Mouse (Mus musculus) cerebellum, postnatal 10 days (tissue): ENCODE results near the gene Haghl.

Experiments
- DNase-seq, 2 experiments: peaks; one replicate each; pipeline ENCODE4 v3.0.0; 2021; ENCODE audit warnings: mixed read lengths in 2 of 2

The Haghl gene

DNA sequence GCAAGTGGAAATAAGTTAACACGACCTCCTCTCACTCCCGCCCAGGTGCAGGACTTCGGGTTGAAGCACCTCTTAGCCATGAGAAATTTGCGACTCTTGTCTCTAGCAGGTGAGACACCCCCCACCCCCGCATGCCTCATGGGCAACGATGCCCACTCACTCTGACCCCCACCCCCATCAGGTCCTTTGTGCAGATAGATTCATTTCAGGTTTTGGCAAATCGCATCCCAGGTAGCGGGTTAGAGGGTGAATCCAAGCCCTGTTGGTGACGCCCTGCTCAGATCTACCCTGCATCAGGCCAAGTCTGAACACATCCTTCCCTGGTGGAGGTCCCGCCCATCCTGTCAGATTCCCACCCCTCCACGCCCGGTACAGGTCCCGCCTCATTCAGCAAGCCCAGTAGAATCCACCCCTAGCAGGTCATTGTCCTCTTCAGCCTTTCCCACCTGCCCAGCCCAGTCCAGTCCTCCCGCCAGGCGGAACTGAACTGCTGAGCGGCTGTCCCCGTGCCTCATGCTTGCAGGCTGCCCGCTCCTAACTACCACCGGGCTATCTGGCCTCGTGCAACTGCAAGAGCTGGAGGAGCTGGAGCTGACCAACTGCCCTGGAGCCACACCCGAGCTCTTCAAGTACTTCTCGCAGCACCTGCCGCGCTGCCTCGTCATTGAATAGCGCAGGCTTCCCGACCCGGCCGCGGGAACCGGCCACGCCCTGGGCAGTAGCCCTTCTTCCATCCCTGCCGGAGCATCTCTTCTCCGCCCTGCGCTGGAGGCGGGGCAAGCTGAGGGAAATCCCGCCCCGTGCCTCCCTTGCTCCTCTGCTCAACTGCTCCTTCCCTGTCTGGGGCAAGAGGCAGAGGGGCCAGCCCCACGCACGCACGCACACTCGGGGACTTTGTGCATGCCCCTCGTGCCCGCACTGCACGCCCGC is 33.6 kb upstream of the Haghl start:
- no peak for DNase-seq

GRCm38 (mm10) chr17:25817662-25818061 is 32.2 kb upstream of the Haghl start:
- no peak for DNase-seq

- DNase-seq, result peak; percentile 72 to 73
Observed at GRCm38 (mm10) chr17:25813471-25813870, 28.0 kb upstream of the Haghl start.

DNA sequence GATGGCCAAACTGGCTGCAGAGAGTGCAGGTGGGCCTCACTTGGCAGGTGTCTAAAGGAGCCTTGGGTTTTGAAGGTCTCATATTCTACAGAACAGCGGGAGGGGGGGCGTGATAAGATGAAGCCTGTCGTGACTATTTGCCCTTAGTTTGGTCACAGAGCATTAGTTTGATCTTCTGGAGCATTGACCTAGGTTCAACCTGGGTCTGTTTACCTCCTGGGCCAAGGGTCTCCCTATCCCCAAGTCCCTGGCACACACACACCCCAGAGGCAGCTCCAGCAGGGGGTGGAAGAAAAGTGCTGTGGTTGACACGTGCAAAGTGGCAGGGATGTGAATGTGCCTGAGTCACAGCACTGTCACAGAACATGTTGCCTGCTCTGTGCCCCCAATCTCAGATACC is 25.4 kb upstream of the Haghl start:
- peak in 1 of 2 experiments; percentile 24 for DNase-seq

DNA sequence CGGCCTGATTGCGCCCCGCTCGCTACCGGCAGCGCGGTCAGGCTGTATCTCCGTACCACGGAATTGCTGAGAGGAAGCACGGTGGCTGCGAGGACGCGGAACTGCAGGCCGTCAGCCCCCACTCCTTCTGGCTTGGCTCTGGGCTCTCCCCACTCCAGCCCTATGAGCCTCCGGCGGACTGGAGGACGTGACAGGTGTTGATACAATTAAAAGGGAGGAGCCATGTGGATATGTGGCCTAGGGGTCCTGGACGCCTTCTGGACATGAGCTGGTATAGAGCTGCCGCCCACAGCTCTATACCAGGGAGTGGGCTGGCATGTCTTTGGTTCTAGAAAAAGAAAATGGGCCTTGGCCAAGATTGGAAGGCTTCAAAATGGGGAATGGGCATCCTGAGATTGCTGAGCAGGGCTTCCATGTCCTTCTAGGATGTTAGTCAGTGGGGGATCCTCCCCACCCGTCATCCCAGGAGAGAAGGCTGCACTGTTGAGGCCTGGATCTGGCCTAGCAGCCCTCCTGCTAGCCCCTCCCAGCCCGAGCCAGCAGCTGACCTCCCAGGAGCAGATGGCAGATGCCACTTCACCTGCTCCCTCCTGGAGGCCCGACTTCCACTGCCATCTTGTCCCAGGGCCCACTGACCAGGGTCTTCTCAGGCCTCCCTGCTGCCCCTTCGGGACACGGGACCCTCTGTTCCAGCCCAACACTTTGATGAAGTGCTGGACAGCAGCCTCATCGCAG is 24.3 kb upstream of the Haghl start:
- peak; percentile 82 to 84 for DNase-seq

- peak; percentile 96 to 97 for DNase-seq
Observed at GRCm38 (mm10) chr17:25808789-25809605, 23.5 kb upstream of the Haghl start, which contains the start of gene Fbxl16. Gene Fbxl16 (plus strand): TSS chr17:25809085.

GRCm38 (mm10) chr17:25808028-25808427 is 22.6 kb upstream of the Haghl start:
- DNase-seq, result peak in 1 of 2 experiments; percentile 26

- peak in 1 of 2 experiments; percentile 38 for DNase-seq
Observed at GRCm38 (mm10) chr17:25807452-25807851, 22.0 kb upstream of the Haghl start.

DNA sequence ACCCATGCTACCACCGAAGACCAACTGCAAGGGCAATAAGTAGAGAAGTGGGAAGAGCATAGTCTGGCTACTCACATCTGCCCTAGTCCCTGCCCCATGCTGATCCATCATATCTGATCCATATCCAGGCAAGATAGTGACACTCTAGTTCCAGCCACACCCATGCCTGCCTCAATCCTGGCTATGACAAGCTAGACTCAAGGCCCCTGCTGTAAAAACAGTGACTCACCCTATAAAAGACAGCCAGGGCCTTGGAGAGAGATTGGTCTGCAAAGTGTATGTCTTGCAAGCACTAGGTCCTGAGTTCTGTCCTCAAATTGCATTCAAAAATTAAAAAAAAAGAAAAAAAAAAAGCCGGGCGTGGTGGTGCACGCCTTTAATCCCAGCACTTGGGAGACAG is 21.0 kb upstream of the Haghl start:
- DNase-seq, result no peak

DNA sequence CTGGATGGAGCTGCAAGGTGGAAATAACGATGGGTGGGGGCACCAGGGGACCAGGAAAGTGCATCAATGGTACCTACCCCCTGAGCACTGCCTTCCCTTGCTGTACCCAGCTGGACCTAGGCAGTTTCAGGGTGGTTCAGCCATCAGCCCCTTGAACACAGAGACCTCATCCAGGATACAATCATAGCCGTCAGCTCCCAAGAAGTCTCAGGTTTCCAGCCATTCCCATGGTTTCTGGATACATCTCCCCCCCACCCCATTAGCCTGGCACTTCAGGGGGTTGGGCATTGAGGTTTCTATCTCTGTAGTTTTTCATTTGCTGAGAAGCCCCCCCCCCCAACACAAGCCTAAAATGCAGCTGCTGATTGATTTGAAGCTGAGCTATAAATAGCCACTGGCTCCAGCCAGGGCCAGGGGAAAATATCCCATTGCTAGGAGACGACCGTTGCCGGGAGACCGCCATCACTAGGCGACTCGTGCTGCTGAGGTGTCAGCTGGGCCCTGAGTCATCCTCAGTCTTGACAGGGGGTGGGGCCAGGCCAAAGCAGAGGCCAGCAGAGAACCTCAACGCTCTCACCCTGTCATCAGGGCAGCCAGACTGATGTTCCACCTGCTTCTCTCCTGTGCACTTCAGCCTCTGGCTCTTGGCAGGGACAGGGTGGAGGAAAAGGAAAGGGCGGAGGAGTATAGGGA is 17.5 kb upstream of the Haghl start:
- DNase-seq, result peak; percentile 80 to 81

DNA sequence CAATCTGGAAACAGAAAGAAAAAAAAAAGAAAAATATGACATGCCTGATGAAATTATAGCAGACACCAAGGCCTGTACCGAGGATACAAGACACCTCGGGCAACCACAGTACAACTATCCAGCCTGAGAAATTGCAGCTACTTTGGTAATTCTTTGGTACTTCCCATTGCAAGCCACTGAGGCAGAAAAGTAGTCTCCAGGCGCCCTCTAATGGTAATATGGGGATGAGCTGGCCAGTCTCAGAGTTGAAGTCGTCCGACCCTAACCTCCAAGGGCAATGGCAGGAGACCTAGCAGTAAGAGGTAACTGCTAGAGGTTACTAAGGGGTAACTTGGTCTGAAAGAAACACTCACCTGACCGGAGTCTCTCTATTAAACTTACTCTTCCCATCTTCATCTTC is 15.6 kb upstream of the Haghl start:
- peak; percentile 82 to 85 for DNase-seq

GRCm38 (mm10) chr17:25796951-25797369 is 11.5 kb upstream of the Haghl start, which contains the start of gene Metrn:
Gene Metrn (minus strand): TSS chr17:25797136.
- DNase-seq, result peak; percentile 86 to 93

DNA sequence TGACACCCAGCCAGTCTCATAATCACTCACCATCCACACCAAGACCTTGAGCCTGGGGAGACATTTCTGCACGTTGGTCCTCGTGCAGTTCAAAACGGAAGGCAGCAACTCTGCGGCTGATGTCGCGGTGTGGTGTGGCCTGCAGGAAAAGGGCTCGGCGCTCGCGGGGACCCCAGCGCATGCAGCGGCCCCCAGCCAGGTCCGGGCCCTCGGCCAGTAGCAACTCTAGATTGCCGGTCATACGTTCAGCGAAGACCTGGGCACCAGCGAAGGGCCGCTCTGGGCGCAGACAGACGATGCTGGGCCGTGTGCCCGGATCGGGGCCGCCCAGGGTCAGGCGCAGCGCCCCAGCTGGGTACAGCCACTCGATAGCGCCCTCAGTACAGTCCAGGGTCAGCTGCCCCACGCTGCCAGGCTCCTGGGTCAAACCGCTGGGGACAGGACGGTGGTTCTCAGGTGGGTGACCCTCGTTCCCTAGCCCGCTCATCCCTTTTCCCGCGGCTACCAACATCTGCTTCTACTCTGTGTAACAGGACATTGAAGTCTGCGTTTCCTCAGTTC is 10.8 kb upstream of the Haghl start:
- peak in 1 of 2 experiments; percentile 60 for DNase-seq

DNA sequence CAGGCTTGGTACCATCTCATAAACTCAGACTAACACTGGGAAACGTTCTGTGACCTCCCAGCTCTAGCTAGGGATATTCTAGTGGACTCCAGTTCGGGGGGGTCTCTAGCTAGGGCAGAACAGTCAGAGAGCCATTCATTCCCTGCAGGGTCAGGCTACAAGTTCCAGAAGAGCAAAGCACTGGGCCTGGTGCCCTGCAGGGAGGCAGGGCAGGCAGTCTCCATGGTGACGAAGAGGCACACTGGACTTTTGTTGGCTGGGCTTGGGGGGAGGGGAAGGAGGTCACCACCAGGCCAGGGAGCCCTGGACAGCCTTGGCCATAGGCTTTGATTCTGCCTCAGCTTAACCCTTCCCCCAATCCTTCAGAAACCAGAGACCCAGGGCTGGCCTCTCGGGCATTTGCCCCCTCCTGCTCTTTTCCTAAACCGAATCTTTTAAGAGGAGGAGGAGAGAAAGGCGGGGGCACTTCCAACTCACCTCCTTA is 10.2 kb upstream of the Haghl start, which contains the start of gene AC134908.4:
Gene AC134908.4, minus strand, starts transcription at position 51 of the 484 bp plus-strand sequence.
- peak in 1 of 2 experiments; percentile 67 for DNase-seq

- DNase-seq, result no peak
Observed at GRCm38 (mm10) chr17:25794998-25795397, 9.5 kb upstream of the Haghl start.

- DNase-seq, result peak in 1 of 2 experiments; percentile 51
Observed at GRCm38 (mm10) chr17:25794197-25794596, 8.7 kb upstream of the Haghl start.

DNA sequence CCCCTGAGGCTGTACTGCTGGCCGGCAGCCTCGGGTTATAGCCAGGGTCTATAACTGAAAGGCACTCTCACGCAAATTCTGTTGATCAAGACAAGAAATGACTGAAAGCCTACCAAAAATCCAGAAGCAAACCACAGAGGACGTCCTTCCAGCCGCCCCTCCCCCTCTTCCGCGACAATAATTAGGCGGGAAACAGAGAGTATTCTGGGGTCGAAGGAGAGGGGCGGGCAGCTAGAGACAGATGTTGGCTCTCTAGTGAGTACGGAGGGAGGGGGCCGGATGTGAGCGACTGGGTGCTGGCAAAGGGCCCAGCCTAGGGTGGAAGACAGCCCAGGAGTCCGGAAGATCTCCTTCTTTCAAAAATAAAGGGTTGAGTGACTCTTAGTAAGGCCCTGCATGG is 7.1 kb upstream of the Haghl start, which contains the start of gene Fam173a:
Gene Fam173a, minus strand, starts transcription at position 287 of the 400 bp plus-strand sequence.
- DNase-seq, result peak; percentile 75 to 77

- peak; percentile 92 to 94 for DNase-seq
Observed at GRCm38 (mm10) chr17:25791843-25792527, 6.5 kb upstream of the Haghl start.

DNA sequence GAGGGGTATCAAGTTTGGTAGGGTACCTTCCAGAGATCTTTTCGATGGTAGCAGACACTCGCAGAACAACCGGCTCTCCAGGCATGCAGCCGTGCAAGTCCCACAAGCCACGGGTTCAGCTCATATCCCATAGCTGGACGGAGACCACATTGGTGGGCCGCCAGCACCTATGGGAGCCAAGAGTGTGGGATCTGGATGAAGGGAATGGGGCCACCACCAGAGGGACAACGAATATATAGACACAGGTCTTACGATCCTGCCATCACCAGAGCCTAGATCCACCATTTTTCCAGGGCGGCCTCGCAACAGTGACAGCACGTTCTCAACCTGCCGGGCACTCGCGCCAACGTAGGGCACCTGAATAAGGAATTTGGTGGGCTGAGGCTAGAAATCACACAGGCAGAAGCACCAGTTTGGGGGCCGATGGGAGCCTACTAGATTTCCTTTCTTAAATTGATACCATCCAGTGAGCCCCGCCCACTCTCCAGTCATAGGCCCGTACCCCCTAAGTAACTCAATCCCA is 5.9 kb upstream of the Haghl start:
- peak in 1 of 2 experiments; percentile 44 for DNase-seq
